Mouse (Mus musculus) lung, embryonic 15.5 days (tissue): ENCODE data around the gene Zfp335. TPM values are rescaled to one million over a fixed set of nuclear protein-coding genes. Genes with fewer than 3 reads are reported as not detected.

Source experiments
- ATAC-seq: fragments of 200-750 bp; cut with Nextera tagmentation; 2 replicates; pipeline ENCODE4 v1.8.0; 2017; ENCODE audit warnings: moderate number of reproducible peaks, borderline replicate concordance; ENCODE audit not compliant: low FRiP score, low TSS enrichment; ENCODE audit errors: extremely low read depth
- H3K27ac ChIP-seq: fragments of 300-500 bp; sonication (generic); 2 replicates; pipeline ENCODE4 v1.5.1; 2015; ENCODE audit warnings: moderate library complexity, mild to moderate bottlenecking, inconsistent platforms
- H3K27me3 ChIP-seq: fragments of 300-500 bp; sonication (generic); 2 replicates; pipeline ENCODE4 v1.6.1; 2015; ENCODE audit warnings: inconsistent platforms
- H3K36me3 ChIP-seq: fragments of 300-500 bp; sonication (generic); 2 replicates; pipeline ENCODE4 v1.6.1; 2015; ENCODE audit warnings: inconsistent platforms
- H3K4me1 ChIP-seq: fragments of 300-500 bp; sonication (generic); 2 replicates; pipeline ENCODE4 v1.6.1; 2015; ENCODE audit warnings: inconsistent platforms
- H3K4me2 ChIP-seq: fragments of 300-500 bp; sonication (generic); 2 replicates; pipeline ENCODE4 v1.6.1; 2015; ENCODE audit warnings: inconsistent platforms, mild to moderate bottlenecking, moderate library complexity
- H3K4me3 ChIP-seq: fragments of 300-500 bp; sonication (generic); 2 replicates; pipeline ENCODE4 v1.5.1; 2015; ENCODE audit warnings: mild to moderate bottlenecking, inconsistent platforms
- H3K9ac ChIP-seq: fragments of 300-500 bp; sonication (generic); 2 replicates; pipeline ENCODE4 v1.6.1; 2015; ENCODE audit warnings: inconsistent platforms
- H3K9me3 ChIP-seq: fragments of 300-500 bp; sonication (generic); 2 replicates; pipeline ENCODE4 v1.6.1; 2016; ENCODE audit warnings: inconsistent platforms
- WGBS: fragments of 180-500 bp; shearing (Covaris S2); methylation state at CpG from one replicate; pipeline ENCODE4 v1.1.7; 2015; 5-methylcytosine and 5-hydroxymethylcytosine counted together
- polyA plus RNA-seq: library from polyadenylated mRNA; unstranded; fragments of >200 nt; fragmentation: Nextera tagmentation; extraction: Ambion mirVana; gene quantifications from 2 replicates; pipeline ENCODE4 v1.2.1, GENCODE M21; 2015

Zfp335 gene
- polyA plus RNA-seq, 1 experiment from 2014 or later: 13.2 TPM

GRCm38 (mm10) chr2:164891056-164891834, 20.3 kb downstream of the Zfp335 start:
- H3K4me3 ChIP-seq: no peak overlapping the region
- H3K4me1 ChIP-seq: peaks cover 3% of the 10 kb centered on the region; the same call in 1 of the 2 replicates
- no peak overlapping the region for H3K27ac ChIP-seq
- no peaks in the 10 kb centered on the region for H3K27me3 ChIP-seq
- H3K36me3 ChIP-seq: peaks cover 100% of the 10 kb centered on the region
- 81% methylated on average over 12 of the region's 13 CpGs for WGBS
- no peak overlapping the region for H3K9ac ChIP-seq
- H3K4me2 ChIP-seq: no peak overlapping the region
- H3K9me3 ChIP-seq: no peaks in the 10 kb centered on the region
- ATAC-seq: no peak

- no peaks in the 10 kb centered on the region for H3K9me3 ChIP-seq
- no peak overlapping the region for H3K4me3 ChIP-seq
- peaks cover 10% of the 10 kb centered on the region for H3K4me1 ChIP-seq
- no peak overlapping the region for H3K9ac ChIP-seq
- H3K27me3 ChIP-seq: no peaks in the 10 kb centered on the region
- ATAC-seq: no peak
- H3K36me3 ChIP-seq: peaks cover 99% of the 10 kb centered on the region
- H3K4me2 ChIP-seq: no peak overlapping the region
- no peak overlapping the region for H3K27ac ChIP-seq
- 86% methylated on average over 24 of the region's 24 CpGs for WGBS
Measured at GRCm38 (mm10) chr2:164890411-164891049, 21.0 kb downstream of the Zfp335 start.

GRCm38 (mm10) chr2:164889960-164890359, 21.6 kb downstream of the Zfp335 start:
- Histone ChIP-seq H3K4me3 (no peak overlapping the region), H3K4me2 (no peak overlapping the region), H3K36me3 (peaks cover 99% of the 10 kb centered on the region), H3K27ac (no peak overlapping the region), H3K9ac (no peak overlapping the region), H3K9me3 (no peaks in the 10 kb centered on the region), H3K27me3 (no peaks in the 10 kb centered on the region), H3K4me1 (peaks cover 14% of the 10 kb centered on the region)
- 86% methylated on average over 2 of the region's 2 CpGs for WGBS
- ATAC-seq: no peak

GRCm38 (mm10) chr2:164888996-164889395, 22.6 kb downstream of the Zfp335 start:
- Histone ChIP-seq H3K27me3 (no peaks in the 10 kb centered on the region), H3K4me1 (peaks cover 14% of the 10 kb centered on the region), H3K9ac (no peak overlapping the region), H3K27ac (no peak overlapping the region), H3K36me3 (peaks cover 98% of the 10 kb centered on the region), H3K4me3 (no peak overlapping the region), H3K4me2 (no peak overlapping the region), H3K9me3 (no peaks in the 10 kb centered on the region)
- 75% methylated on average over 12 of the region's 12 CpGs for WGBS
- ATAC-seq: no peak

GRCm38 (mm10) chr2:164886617-164887016, 24.9 kb downstream of the Zfp335 start:
- peaks cover 87% of the 10 kb centered on the region for H3K36me3 ChIP-seq
- H3K27ac ChIP-seq: no peak overlapping the region
- H3K9ac ChIP-seq: no peak overlapping the region
- WGBS: 87% methylated on average over 10 of the region's 10 CpGs
- ATAC-seq: no peak
- no peak overlapping the region for H3K4me2 ChIP-seq
- peaks cover 14% of the 10 kb centered on the region for H3K4me1 ChIP-seq
- H3K4me3 ChIP-seq: no peak overlapping the region
- no peaks in the 10 kb centered on the region for H3K9me3 ChIP-seq
- no peaks in the 10 kb centered on the region for H3K27me3 ChIP-seq

GRCm38 (mm10) chr2:164885788-164886187, 25.8 kb downstream of the Zfp335 start:
- no peaks in the 10 kb centered on the region for H3K27me3 ChIP-seq
- peak; percentile 58; the same call in 1 of the 2 replicates for ATAC-seq
- H3K4me1 ChIP-seq: peaks cover 15% of the 10 kb centered on the region
- WGBS: 25% methylated on average over 7 of the region's 7 CpGs
- H3K4me2 ChIP-seq: no peak overlapping the region
- H3K27ac ChIP-seq: peak overlapping the region; percentile 57; the same call in 1 of the 2 replicates
- H3K36me3 ChIP-seq: peaks cover 79% of the 10 kb centered on the region
- no peaks in the 10 kb centered on the region for H3K9me3 ChIP-seq
- H3K4me3 ChIP-seq: no peak overlapping the region
- peak overlapping the region; percentile 17; the same call in 1 of the 2 replicates for H3K9ac ChIP-seq

GRCm38 (mm10) chr2:164882619-164883018, 28.9 kb downstream of the Zfp335 start:
- no peak overlapping the region for H3K4me2 ChIP-seq
- H3K27me3 ChIP-seq: no peaks in the 10 kb centered on the region
- H3K27ac ChIP-seq: no peak overlapping the region
- no peak overlapping the region for H3K9ac ChIP-seq
- whole genome bisulfite sequencing: 80% methylated on average over 9 of the region's 9 CpGs
- H3K4me3 ChIP-seq: no peak overlapping the region
- H3K9me3 ChIP-seq: no peaks in the 10 kb centered on the region
- H3K36me3 ChIP-seq: peaks cover 47% of the 10 kb centered on the region
- H3K4me1 ChIP-seq: peaks cover 29% of the 10 kb centered on the region
- ATAC-seq: no peak

GRCm38 (mm10) chr2:164879568-164880277, 31.8 kb downstream of the Zfp335 start:
- 1% methylated on average over 59 of the region's 72 CpGs for WGBS
- H3K4me1 ChIP-seq: peaks cover 29% of the 10 kb centered on the region
- peaks cover 19% of the 10 kb centered on the region for H3K36me3 ChIP-seq
- H3K27me3 ChIP-seq: no peaks in the 10 kb centered on the region
- peak overlapping the region; percentile 85 for H3K4me2 ChIP-seq
- H3K9ac ChIP-seq: peak overlapping the region; percentile 100
- peak overlapping the region; percentile 93 for H3K4me3 ChIP-seq
- peak overlapping the region; percentile 100 for H3K27ac ChIP-seq
- H3K9me3 ChIP-seq: no peaks in the 10 kb centered on the region
- peak; percentile 89 for ATAC-seq

- H3K4me2 ChIP-seq: peak within 1 kb of the TSS; percentile 85
- peak within 1 kb of the TSS; percentile 93 for H3K4me3 ChIP-seq
- peaks cover 15% of the 10 kb centered on the region for H3K36me3 ChIP-seq
- no peaks in the 10 kb centered on the region for H3K9me3 ChIP-seq
- 2% methylated on average over 38 of the region's 40 CpGs for WGBS
- peak; percentile 86 for ATAC-seq
- peak within 1 kb of the TSS; percentile 100 for H3K9ac ChIP-seq
- H3K27ac ChIP-seq: peak within 1 kb of the TSS; percentile 100
- H3K27me3 ChIP-seq: no peaks in the 10 kb centered on the region
- peaks cover 34% of the 10 kb centered on the region for H3K4me1 ChIP-seq
Measured at GRCm38 (mm10) chr2:164879228-164879567, 32.4 kb downstream of the Zfp335 start, which contains the start of gene Pcif1. Gene Pcif1, plus strand, starts transcription at chr2:164879304.

GRCm38 (mm10) chr2:164878509-164879227, 32.9 kb downstream of the Zfp335 start:
- peaks cover 39% of the 10 kb centered on the region for H3K4me1 ChIP-seq
- H3K9me3 ChIP-seq: no peaks in the 10 kb centered on the region
- H3K4me3 ChIP-seq: peak overlapping the region; percentile 93
- peak overlapping the region; percentile 85 for H3K4me2 ChIP-seq
- no peaks in the 10 kb centered on the region for H3K27me3 ChIP-seq
- WGBS: 2% methylated on average over 28 of the region's 28 CpGs
- H3K27ac ChIP-seq: peak overlapping the region; percentile 100
- H3K36me3 ChIP-seq: peaks cover 10% of the 10 kb centered on the region
- H3K9ac ChIP-seq: peak overlapping the region; percentile 100
- ATAC-seq: peak; percentile 31; the same call in 1 of the 2 replicates
